Mouse (Mus musculus) forebrain, embryonic 15.5 days (tissue): ENCODE results near the gene Atp6v1e1. TPM values are rescaled to one million over a fixed set of nuclear protein-coding genes. Genes with fewer than 3 reads are reported as not detected.
"Not testable (repeated sequence)": the region's sequence is repeated elsewhere in the genome, so short reads cannot be mapped to it uniquely, and the experiment has no call there.

Experiments used
- ATAC-seq: fragments of 200-750 bp; cut with Nextera tagmentation; replicated peaks from 2 replicates; pipeline ENCODE4 v1.8.0; 2017; ENCODE audit warnings: mild to moderate bottlenecking, moderate TSS enrichment, moderate library complexity
- H3K27ac ChIP-seq: fragments of 300-500 bp; sonication (generic); replicated peaks from 2 replicates; pipeline ENCODE4 v1.5.1; 2015; ENCODE audit warnings: mild to moderate bottlenecking, inconsistent platforms
- H3K27me3 ChIP-seq: fragments of 300-500 bp; sonication (generic); 2 replicates; pipeline ENCODE4 v1.6.1; 2015; ENCODE audit warnings: inconsistent platforms
- H3K36me3 ChIP-seq: fragments of 300-500 bp; sonication (generic); 2 replicates; pipeline ENCODE4 v1.6.1; 2015; ENCODE audit warnings: mild to moderate bottlenecking, inconsistent platforms
- H3K4me1 ChIP-seq: fragments of 300-500 bp; sonication (generic); 2 replicates; pipeline ENCODE4 v1.6.1; 2015; ENCODE audit warnings: inconsistent platforms
- H3K4me2 ChIP-seq: fragments of 300-500 bp; sonication (generic); replicated peaks from 2 replicates; pipeline ENCODE4 v1.6.1; 2015; ENCODE audit warnings: mild to moderate bottlenecking, inconsistent platforms
- H3K4me3 ChIP-seq: fragments of 300-500 bp; sonication (generic); 2 replicates; pipeline ENCODE4 v1.5.1; 2015; ENCODE audit warnings: mild to moderate bottlenecking, inconsistent platforms
- H3K9ac ChIP-seq: fragments of 300-500 bp; sonication (generic); replicated peaks from 2 replicates; pipeline ENCODE4 v1.6.1; 2015; ENCODE audit warnings: mild to moderate bottlenecking, inconsistent platforms
- H3K9me3 ChIP-seq: fragments of 300-500 bp; sonication (generic); 2 replicates; pipeline ENCODE4 v1.6.1; 2016; ENCODE audit warnings: inconsistent platforms
- WGBS: fragments of 180-500 bp; shearing (Covaris S2); methylation state at CpG from one replicate; pipeline ENCODE4 v1.1.7; 2015; ENCODE audit warnings: mixed read lengths; 5-methylcytosine and 5-hydroxymethylcytosine counted together
- polyA plus RNA-seq: library from polyadenylated mRNA; unstranded; fragments of >200 nt; fragmentation: Nextera tagmentation; extraction: Ambion mirVana; gene quantifications from 2 replicates; pipeline ENCODE4 v1.2.1, GENCODE M21; 2015

The Atp6v1e1 gene
- polyA plus RNA-seq, 1 experiment from 2014 or later: 225 TPM

- H3K36me3 ChIP-seq: no peaks in the 10 kb centered on the region
- no peaks in the 10 kb centered on the region for H3K9me3 ChIP-seq
- peaks cover 14% of the 10 kb centered on the region for H3K4me1 ChIP-seq
- peak within 1 kb of the TSS; percentile 57 for H3K4me2 ChIP-seq
- peak within 1 kb of the TSS; percentile 93 for H3K9ac ChIP-seq
- WGBS: 4% methylated on average over 40 of the region's 40 CpGs
- peak; percentile 93 for ATAC-seq
- peak within 1 kb of the TSS; percentile 78 for H3K4me3 ChIP-seq
- no peaks in the 10 kb centered on the region; the same call in 1 of the 2 replicates for H3K27me3 ChIP-seq
- peak within 1 kb of the TSS; percentile 94 for H3K27ac ChIP-seq
Measured at GRCm38 (mm10) chr6:120835474-120836374, 13.1 kb upstream of the Atp6v1e1 start, which contains the start of gene Bcl2l13. Gene Bcl2l13, plus strand, starts transcription at chr6:120836212.

GRCm38 (mm10) chr6:120834766-120835321, 12.3 kb upstream of the Atp6v1e1 start:
- ATAC-seq: no peak
- Histone ChIP-seq H3K4me2 (no peak overlapping the region), H3K27ac (no peak overlapping the region), H3K9me3 (no peaks in the 10 kb centered on the region), H3K9ac (no peak overlapping the region), H3K4me3 (no peak overlapping the region), H3K4me1 (peaks cover 14% of the 10 kb centered on the region), H3K27me3 (no peaks in the 10 kb centered on the region; the same call in 1 of the 2 replicates), H3K36me3 (no peaks in the 10 kb centered on the region)
- 96% methylated on average over 4 of the region's 4 CpGs for WGBS

- peaks cover 5% of the 10 kb centered on the region for H3K4me1 ChIP-seq
- no peak overlapping the region for H3K27ac ChIP-seq
- no peaks in the 10 kb centered on the region for H3K36me3 ChIP-seq
- H3K9me3 ChIP-seq: no peaks in the 10 kb centered on the region
- H3K9ac ChIP-seq: no peak overlapping the region
- no peaks in the 10 kb centered on the region; the same call in 1 of the 2 replicates for H3K27me3 ChIP-seq
- H3K4me3 ChIP-seq: no peak overlapping the region
- 77% methylated on average over 4 of the region's 4 CpGs for WGBS
- no peak overlapping the region for H3K4me2 ChIP-seq
- ATAC-seq: no peak
Measured at GRCm38 (mm10) chr6:120832097-120832496, 9.5 kb upstream of the Atp6v1e1 start.

- H3K36me3 ChIP-seq: no peaks in the 10 kb centered on the region
- no peaks in the 10 kb centered on the region for H3K9me3 ChIP-seq
- H3K27me3 ChIP-seq: no peaks in the 10 kb centered on the region; the same call in 1 of the 2 replicates
- no peak overlapping the region for H3K4me2 ChIP-seq
- no peak for ATAC-seq
- 60% methylated on average over 4 of the region's 4 CpGs for WGBS
- H3K4me3 ChIP-seq: no peak overlapping the region
- H3K9ac ChIP-seq: no peak overlapping the region
- no peak overlapping the region for H3K27ac ChIP-seq
- H3K4me1 ChIP-seq: no peaks in the 10 kb centered on the region
Measured at GRCm38 (mm10) chr6:120830866-120831608, 8.4 kb upstream of the Atp6v1e1 start.

GRCm38 (mm10) chr6:120830056-120830455, 7.5 kb upstream of the Atp6v1e1 start:
- Histone ChIP-seq H3K27ac (no peak overlapping the region), H3K27me3 (no peaks in the 10 kb centered on the region; the same call in 1 of the 2 replicates), H3K4me1 (no peaks in the 10 kb centered on the region), H3K4me3 (no peak overlapping the region), H3K36me3 (no peaks in the 10 kb centered on the region), H3K9me3 (no peaks in the 10 kb centered on the region), H3K4me2 (no peak overlapping the region), H3K9ac (no peak overlapping the region)
- no peak for ATAC-seq
- WGBS: 71% methylated on average over 1 of the region's 1 CpGs

GRCm38 (mm10) chr6:120822937-120823614, 483 bp upstream of the Atp6v1e1 start:
- no peaks in the 10 kb centered on the region for H3K27me3 ChIP-seq
- peaks cover 20% of the 10 kb centered on the region for H3K4me1 ChIP-seq
- H3K9ac ChIP-seq: 0 out of 2 replicates have a peak overlapping the region, but pooled peaks have one; percentile 13
- peak overlapping the region; percentile 37 for H3K4me2 ChIP-seq
- H3K4me3 ChIP-seq: peak overlapping the region; percentile 84
- H3K9me3 ChIP-seq: no peaks in the 10 kb centered on the region
- H3K27ac ChIP-seq: peak overlapping the region; percentile 54
- H3K36me3 ChIP-seq: peaks cover 11% of the 10 kb centered on the region
- peak; percentile 57; the same call in 1 of the 2 replicates for ATAC-seq
- 69% methylated on average over 10 of the region's 10 CpGs for WGBS

- 51% methylated on average over 5 of the region's 5 CpGs for WGBS
- Histone ChIP-seq H3K9me3 (no peaks in the 10 kb centered on the region), H3K9ac (peak overlapping the region; percentile 80), H3K4me2 (peak overlapping the region; percentile 58), H3K4me1 (peaks cover 20% of the 10 kb centered on the region), H3K4me3 (peak overlapping the region; percentile 84), H3K27me3 (no peaks in the 10 kb centered on the region), H3K27ac (no peak overlapping the region), H3K36me3 (peaks cover 21% of the 10 kb centered on the region)
- ATAC-seq: no peak
Measured at GRCm38 (mm10) chr6:120821715-120822114, 878 bp downstream of the Atp6v1e1 start.

GRCm38 (mm10) chr6:120820941-120821340, 1.7 kb downstream of the Atp6v1e1 start:
- no peak overlapping the region for H3K4me3 ChIP-seq
- H3K4me1 ChIP-seq: peaks cover 20% of the 10 kb centered on the region
- no peaks in the 10 kb centered on the region for H3K27me3 ChIP-seq
- 0 out of 2 replicates have a peak overlapping the region, but pooled peaks have one; percentile 11 for H3K9ac ChIP-seq
- H3K27ac ChIP-seq: no peak overlapping the region
- 94% methylated on average over 1 of the region's 1 CpGs for WGBS
- no peaks in the 10 kb centered on the region for H3K9me3 ChIP-seq
- no peak for ATAC-seq
- H3K4me2 ChIP-seq: no peak overlapping the region
- H3K36me3 ChIP-seq: peaks cover 21% of the 10 kb centered on the region

GRCm38 (mm10) chr6:120820144-120820543, 2.4 kb downstream of the Atp6v1e1 start:
- ATAC-seq: no peak
- 93% methylated on average over 5 of the region's 5 CpGs for WGBS
- H3K27me3 ChIP-seq: no peaks in the 10 kb centered on the region
- no peak overlapping the region for H3K4me2 ChIP-seq
- peaks cover 21% of the 10 kb centered on the region for H3K36me3 ChIP-seq
- no peaks in the 10 kb centered on the region for H3K9me3 ChIP-seq
- H3K9ac ChIP-seq: no peak overlapping the region
- H3K27ac ChIP-seq: no peak overlapping the region
- no peak overlapping the region for H3K4me3 ChIP-seq
- peaks cover 20% of the 10 kb centered on the region for H3K4me1 ChIP-seq

- Histone ChIP-seq H3K9me3 (no peaks in the 10 kb centered on the region), H3K27ac (no peak overlapping the region), H3K4me2 (no peak overlapping the region), H3K9ac (no peak overlapping the region), H3K4me1 (peaks cover 20% of the 10 kb centered on the region), H3K27me3 (no peaks in the 10 kb centered on the region), H3K36me3 (peaks cover 21% of the 10 kb centered on the region), H3K4me3 (no peak overlapping the region)
- no peak for ATAC-seq
- WGBS: 95% methylated on average over 2 of the region's 2 CpGs
Measured at GRCm38 (mm10) chr6:120819294-120819693, 3.3 kb downstream of the Atp6v1e1 start.

- not testable (repeated sequence) for H3K4me2 ChIP-seq, H3K4me3 ChIP-seq, H3K27me3 ChIP-seq, H3K27ac ChIP-seq, H3K4me1 ChIP-seq, H3K9ac ChIP-seq, ATAC-seq, H3K9me3 ChIP-seq
- peaks cover 45% of the 10 kb centered on the region for H3K36me3 ChIP-seq
- WGBS: 97% methylated on average over 8 of the region's 10 CpGs
Measured at GRCm38 (mm10) chr6:120811999-120812398, 10.6 kb downstream of the Atp6v1e1 start.
